Mouse (Mus musculus) embryonic fibroblast, embryonic 13.5 days (primary cell): ENCODE measurements around the gene Sar1b.

Source experiments
- CTCF ChIP-seq: IDR thresholded peaks from 2 replicates; pipeline ENCODE4 v1.5.1; 2011; ENCODE audit warnings: mild to moderate bottlenecking, control low read depth, low read length, moderate library complexity, borderline replicate concordance; ENCODE audit not compliant: insufficient read depth
- POLR2A ChIP-seq: IDR thresholded peaks from 2 replicates; pipeline ENCODE4 v1.6.1; 2011; ENCODE audit warnings: low read depth, mild to moderate bottlenecking, control low read depth, low read length, moderate library complexity

DNA sequence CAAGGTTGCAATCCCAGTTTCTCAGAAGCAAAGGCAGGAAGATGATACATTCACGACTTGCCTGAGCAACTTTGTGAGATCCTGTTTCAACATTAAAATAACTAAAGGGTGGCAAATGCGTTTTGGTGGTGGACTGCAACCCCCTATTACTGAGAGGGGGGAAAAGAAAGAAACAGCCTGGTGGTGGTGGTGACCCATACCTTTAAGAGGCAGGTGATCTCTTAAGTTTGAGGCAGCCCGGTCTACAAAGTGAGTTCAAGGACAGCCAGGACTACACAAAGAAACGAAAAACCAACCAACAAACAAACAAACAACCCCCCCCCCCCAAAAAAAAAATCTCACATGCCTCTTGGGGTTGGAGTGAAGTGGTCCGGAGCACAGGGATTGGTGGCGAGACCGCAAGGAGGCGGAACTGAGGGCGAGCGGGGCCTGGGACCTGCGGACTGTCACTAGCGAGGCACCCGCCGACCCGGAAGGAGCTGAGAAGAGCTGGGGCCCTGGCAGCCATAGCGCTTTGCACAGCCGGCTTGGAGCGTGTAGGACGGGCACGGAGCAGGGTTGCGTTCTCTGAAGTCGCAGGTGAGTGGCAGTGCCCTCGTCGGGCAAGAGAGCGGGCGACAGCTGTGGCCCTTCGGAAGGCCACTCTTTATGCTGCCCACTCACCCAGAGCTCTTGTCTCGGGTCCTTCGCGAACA lies at the start of gene Sar1b, which contains the start of gene Sec24a:
- no peak for TF ChIP-seq CTCF
- peak; percentile 86 for TF ChIP-seq POLR2A
